Mouse (Mus musculus) cerebellum, adult (tissue): ENCODE results near the gene Slc39a11.

ENCODE experiments used
- ATAC-seq: cut with Nextera tagmentation; 2 replicates; pipeline ENCODE4 v1.9.2; 2017; ENCODE audit warnings: mild to moderate bottlenecking, moderate library complexity, mixed read lengths; ENCODE audit not compliant: insufficient number of reproducible peaks, low FRiP score, low TSS enrichment

Gene Slc39a11

DNA sequence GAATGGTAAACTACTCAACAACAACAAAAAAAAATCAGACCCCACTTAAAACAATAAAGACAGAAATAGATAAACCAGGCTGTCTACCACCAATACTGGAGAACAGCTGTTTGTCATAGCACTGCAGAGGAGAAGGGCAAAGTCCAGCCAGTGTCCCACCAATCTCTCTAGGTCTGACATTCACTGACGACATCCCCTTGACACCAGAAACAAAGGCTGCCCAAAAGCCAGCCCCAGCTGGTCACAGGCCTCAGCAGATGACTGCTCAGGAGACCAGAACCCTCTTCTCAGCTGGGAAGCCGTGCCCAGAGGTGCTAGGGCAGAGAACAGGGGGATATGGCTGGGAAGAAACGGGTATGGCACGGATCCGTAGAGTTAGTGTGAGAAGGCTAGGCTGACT lies 174.4 kb downstream of the Slc39a11 start:
- no peak for ATAC-seq

DNA sequence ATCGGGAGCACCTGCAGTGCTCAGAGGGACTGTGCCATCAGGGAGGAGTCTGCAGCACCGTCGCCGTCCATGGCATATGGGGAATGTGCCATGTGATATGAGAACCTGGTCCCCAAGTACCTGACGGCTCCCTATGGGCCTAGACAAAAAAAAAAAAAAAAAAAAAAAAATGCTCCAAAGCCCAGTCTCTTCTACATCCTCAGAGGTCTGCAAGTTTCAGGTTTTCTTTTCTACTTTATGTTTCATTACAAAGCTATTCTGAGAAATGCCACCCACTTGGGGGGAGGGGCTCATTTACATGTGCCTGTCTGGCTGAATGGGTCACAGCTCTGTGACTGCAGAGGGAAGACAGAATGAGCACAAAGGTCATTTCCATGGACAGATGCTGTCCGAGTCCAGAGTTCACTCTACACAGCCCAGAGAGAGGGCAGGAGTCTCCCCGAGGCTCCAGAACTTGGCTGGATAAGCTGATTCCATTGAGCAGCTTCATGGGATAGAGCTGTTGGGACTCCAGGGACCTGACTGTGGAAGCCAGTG lies 175.8 kb downstream of the Slc39a11 start:
- ATAC-seq = no peak

DNA sequence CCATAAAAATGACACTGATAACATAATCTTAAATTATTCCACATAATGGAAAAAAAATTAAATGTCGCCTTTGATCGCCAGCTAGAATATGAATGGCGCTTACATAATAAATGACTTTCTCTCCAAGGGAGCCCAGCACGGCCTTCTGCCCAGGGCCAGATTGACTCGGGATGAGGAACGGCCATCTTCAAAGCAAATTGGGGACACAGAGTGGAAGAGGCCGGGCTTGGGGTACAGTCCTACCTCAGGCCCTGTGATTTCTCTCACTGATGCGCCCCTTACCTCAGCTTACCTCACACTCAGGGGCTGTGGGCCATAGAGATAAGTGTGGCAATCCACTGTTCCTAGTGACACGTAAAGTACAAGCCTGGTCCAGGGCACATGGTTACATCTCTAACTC lies 177.9 kb downstream of the Slc39a11 start:
- ATAC-seq = no peak

DNA sequence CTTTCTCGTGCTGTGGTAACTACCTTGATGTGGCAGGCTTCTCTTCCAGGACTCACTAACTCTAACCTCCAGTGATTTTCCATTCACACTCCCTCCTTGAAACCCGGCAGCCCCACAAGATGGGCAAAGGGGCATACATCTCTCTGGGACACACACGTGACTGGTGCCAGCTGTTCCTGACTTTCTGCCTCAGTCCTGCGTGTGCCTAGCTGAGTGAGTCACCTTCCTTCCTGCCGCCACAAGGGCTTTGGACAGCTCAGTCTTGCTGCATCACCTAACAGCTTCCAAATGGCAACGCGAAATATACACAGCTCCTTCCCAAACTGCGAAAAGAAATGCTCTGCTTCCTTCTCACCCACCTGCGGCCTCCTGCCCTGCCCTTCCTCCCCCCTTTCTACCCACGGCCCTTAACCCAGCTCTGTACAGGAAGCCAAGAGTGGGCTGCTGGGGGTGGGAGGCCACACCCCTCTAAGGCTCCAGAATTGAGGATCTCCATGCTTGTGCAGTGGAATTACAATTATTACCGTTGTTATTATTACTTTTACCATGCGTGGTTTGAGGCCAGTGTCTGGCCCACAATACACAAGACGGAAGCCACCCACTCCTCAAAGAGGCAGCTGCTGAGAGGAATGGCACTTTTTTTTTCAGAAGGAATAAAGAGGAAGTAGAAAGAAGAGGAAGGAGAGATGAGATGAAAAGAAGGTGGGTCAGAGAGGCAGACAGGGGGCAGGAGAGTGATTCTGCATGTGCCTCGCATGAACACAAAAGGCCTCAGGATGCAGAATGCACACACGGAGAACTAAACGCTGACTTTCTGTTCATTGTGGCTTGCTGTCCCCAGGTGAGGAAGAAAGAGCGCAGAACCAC lies 179.7 kb downstream of the Slc39a11 start:
- ATAC-seq = no peak

DNA sequence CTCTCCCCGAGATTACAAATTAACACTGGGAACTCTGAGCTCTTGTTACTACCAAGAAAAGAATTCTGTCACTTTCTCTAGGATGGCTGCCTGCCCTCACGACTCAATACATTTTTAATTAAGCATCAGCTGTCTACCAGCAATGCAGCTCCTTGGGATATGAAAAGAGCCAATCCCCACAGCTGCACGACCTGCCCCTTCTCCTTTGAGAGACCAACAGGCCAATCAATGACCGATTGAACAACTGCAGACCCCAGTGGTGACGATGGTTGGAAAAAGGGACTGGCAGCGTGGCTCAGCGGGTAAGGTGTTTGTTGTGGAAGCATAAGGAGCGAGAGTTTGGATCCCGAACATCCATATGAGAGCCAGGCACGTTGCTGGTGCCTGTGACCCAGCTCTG lies 181.9 kb downstream of the Slc39a11 start:
- ATAC-seq = no peak

DNA sequence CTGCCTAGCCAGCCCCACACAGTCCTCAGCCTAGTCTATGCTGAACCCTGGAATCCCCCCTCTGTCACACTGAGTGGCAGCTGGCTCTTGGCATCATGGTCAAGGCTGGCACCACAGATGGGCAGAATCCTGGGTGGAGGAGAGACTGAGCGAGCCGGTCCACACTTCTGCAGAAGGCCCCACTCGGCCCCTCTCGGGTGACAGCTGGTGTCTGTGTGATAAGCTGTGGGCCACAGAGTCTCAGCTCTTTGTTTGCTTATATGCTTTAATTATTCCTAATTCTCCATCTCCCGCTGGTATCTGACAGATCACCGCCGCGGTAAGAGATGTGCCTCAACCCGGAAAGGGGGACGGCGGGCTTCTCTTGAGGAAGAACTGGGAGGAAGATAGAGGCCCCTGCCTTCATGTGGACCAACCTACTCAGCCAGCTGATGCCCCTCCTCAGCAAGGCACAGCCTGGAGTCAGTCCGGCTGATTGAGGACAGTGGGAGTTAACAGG lies 182.5 kb downstream of the Slc39a11 start:
- no peak for ATAC-seq

DNA sequence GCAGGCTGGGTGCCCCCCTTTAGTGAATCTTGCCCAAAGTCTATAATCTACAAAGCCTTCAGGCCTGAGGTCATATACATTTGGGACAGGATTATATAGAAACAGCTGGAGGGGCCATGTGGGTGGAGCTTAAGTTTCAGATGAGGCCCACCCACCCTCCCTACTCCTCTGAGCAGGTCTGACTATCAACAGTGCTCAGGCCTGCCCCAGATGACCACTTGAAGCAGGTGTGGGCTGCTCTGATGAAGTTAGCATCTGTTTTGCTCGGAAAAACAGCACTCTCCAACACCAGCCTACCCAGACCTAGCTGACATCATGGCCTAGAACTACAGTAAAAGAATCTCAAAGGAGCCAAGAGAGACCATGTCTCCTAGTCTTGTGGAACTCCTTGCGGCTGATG lies 189.8 kb downstream of the Slc39a11 start:
- no peak for ATAC-seq

DNA sequence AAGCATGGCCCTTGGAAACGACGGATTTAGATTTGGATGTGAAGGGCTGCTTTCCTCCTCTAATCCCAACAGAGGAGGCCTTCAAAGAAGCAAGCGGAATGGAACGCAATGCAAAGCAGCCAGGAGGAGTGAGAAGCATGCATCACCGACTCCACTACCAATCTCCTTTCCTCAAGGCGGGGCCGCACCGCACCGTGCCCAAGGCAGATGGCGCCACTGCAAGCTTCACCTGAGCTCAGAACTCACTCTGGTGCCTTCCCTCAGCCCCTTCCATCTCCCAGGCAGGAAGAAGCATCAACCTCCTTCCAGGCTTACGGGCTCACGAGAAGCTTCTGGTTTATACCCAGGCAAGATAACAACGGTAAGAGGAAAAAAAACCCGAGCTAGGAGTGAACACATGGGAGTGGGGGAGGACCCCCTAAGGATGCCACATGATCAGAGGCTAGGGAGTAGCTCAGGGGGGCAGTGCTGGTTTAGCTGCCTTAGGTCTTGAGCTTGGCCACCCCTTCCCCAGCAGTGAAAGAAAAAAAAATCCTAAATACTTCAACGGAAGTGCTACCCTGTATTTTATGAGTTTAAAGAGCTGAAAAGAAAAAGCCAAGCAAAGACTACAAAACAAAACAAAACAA lies 191.2 kb downstream of the Slc39a11 start:
- no peak for ATAC-seq

DNA sequence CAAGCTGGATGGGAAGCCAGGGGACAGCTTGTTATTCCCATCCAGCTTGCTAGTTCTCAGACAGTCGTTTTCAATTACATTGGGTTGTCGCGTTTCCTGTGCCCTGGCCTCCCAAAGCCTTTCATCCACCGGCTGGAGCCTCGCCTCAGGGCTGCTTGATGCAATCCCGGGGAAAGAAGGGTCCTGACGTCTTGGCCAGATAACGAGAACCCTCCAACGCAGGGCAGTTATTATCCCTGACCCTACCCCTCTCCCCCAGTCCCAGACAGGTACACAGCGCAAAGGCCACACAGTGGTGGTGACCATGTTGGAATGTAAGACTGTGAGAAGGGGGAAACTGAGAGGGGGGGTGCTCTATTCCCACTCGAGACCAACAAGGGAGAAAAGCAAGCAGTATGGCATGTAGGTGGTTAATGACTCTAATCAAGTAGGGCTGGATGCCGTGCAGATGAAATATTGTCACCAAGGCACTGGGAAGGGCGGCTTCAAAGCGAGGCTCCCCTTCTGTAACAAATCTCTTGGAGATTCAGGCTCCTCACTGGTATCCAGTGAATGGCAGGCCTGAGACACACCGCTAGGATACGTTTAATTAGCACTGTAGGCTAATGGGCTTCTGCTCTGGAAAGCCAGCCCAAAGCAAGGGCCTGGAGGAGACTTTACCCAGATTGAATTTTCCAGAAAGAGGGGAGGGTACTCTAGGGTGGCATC lies 196.9 kb downstream of the Slc39a11 start:
- ATAC-seq = no peak

DNA sequence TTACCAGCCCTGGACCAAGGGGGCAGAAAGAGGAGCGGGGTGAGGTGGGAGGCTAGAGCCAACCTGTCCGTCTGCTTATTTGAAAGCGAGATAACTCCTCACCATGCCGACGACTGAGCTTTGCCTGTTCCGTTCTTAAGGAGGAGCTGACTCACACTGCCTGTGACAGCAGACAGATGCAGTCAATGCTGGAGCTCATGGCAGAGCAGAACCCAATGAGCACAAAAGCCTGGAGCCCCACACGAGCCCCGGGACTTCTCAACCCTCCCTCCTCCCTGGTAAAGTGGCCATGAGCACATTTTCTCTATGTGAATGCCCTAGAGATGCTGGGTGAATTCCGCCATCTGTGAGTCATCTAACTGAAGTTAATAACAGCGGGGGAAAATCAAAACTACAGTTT lies 198.6 kb downstream of the Slc39a11 start:
- no peak for ATAC-seq

DNA sequence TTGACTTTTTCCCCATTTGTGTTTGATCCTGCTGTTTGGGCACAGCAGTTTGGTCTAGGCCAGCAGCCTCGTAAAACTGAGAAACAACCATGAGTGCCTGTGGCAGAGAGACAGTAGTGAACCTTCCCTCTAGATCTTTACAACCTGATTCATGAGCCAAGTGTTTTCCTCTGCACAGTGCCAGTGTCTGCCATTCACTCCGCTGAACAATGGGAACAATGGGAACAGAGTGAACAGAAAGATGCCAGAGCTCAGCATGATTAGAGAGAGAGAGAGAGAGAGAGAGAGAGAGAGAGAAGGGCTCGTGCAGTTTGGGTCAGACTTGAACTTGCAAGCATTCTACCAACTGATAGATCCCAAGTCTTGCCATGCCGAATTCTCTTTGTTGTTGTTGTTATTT lies 199.2 kb downstream of the Slc39a11 start:
- no peak for ATAC-seq

DNA sequence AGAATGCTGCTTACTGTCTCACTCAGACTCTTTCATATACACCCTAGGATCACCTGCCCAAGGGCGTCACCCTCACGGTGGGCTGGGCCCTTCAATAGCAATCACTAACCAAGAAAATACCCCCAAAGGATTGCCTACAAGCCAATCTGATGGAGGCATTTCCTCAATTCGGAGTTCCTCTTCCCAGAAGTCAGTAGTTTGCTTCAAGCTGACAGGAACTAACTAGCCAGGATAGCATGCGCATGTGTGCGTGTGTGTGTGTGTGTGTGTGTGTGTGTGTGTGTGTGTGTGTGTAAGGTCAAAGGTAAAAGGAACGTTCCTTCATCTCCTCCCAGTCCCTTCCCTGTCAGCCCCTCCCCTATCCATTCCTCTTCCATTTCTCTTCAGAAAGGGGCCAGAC lies 199.9 kb downstream of the Slc39a11 start:
- no peak for ATAC-seq

DNA sequence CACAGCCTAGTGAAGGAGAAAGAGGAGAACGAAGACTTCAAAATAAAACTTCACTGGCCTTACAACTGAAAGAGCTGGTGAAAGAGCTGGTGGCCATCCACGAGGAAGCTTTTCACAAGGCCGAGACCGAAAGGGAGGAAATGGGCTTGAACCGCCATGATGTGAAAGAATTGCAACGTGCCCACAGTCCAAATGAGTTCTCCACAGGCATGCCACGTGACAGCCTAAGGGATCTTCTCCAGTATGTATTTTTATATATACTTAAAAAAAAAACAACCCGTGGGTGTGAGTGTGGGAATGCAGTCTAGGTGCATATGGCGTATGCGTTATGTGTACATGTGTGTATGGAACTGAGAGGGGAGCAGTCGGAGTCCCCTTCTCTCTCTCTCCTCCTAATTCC lies 207.8 kb downstream of the Slc39a11 start:
- ATAC-seq = no peak

DNA sequence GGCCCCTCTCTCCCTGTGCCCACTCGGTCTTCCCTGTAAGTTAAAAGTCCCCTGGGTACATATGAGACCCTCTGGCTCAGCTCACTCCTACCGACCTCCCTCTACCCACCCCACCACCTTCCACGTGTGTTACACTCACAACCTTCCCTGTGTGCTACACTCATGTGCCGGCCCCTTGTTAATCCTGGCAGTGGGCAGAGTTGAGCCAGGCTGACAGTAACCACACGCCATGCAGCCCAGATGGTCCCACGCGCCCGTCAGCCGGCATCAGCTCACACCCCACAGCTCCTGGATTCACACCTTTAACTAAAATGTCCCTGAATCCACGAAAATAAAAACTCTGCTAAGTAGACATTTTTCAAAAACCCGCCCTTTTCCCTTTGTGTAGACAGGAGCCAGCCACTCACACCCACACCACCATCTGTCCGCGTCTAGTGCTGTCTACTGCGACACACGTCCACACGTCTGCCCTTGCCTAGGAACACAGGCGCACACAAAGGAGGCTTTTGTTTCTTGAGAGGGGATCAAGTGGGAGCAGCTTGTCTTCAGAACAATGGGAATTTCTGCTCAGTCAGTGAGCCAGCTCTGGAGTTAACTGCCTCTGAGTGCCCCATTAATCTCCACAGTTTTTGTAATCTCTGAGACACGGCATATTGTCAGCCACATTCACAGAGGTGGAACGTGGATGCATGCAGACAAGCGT lies 210.4 kb downstream of the Slc39a11 start:
- ATAC-seq = no peak

DNA sequence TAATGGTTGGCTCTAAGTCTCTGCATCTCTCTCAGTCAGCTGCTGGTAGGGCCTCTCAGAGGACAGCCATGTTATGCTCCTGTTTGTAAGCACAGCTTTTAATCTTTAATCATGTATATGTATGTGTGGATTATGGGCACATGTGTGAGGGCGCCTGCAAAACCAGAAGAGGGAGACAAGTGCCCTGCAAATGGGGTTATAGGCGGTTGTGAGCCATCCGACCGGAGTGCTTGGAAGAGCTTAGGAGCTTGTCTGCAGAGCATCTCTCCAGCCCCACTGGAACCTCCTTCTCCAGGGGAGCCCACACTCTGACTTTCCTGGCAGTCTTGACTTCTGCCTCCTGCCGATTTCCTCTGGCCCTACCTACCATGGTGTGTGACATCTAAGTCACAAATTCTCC lies 211.0 kb downstream of the Slc39a11 start:
- no peak for ATAC-seq

DNA sequence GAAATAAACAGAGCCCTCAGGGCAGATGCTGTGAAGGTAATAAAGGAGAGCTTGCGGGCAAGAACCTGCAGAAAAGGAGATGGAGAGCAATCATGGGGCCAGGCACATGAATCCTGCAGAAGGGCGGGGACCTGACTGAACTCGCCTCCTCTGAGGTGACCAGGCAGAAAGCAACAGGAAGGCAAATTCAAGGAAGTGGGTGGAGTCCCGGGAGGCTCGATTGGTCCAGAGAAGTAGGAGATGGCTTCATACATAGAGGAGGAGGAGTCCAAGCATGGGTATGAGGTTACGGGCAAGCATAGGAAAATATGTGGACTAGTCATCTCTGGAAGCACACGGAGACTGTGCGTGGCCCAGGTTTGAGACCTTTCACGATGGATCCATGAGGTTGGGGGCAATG lies 212.5 kb downstream of the Slc39a11 start:
- no peak for ATAC-seq

DNA sequence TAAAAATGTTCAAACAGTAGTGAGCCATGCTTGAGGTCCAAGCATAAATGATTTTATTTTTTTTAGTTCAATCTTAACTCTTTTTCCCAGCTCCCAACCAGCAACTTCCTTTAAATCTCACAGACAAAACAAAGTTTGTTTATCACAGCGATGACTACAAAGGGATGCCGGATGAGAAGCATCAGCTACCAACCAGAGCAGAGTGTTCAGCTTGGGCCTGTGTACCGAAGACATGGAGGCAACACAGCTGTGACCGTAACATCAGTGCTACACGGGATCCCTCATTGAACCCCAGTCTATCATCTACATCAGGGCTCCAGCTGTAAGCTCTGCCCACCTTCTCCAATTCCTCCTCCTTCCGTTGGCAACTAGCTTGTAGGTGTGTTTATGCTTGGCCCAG lies 213.6 kb downstream of the Slc39a11 start:
- no peak for ATAC-seq

DNA sequence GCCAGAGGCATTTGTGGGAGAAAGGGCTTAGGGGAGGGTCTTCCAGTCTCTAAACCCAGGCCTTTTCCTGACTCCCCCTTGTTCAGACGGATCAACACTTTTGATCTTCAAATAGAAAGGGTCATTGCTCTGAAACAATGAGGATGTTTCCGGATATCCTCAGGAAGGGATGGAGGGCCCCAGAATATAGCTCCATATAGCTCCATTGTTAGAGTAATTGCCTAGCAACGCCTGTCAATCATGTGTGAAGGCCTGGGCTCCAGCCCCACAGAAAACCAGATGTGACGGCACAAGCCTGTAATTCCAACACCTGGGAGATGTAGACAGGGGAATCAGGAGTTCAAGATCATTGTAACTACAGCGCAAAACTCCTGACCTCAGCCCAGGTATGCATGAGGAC lies 214.2 kb downstream of the Slc39a11 start:
- ATAC-seq = no peak

DNA sequence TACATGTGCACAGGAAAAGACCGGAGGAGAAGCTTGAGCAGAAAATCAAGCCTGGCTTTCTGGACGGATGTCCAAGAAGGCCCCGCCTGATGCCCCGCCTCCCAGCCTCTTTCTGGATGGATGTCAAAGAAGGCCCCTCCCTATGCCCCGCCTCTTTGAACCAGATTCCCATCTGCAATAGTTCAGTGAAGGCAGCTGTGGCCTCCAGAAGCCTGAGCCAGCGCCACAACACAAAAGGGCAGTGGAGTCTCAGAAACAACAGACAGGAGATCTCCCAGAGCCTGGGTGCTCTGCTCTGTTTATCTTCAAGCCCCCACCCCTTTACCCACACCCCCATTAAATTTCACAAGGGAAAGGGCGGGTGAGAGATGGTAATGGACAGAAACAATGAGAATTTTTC lies 218.7 kb downstream of the Slc39a11 start:
- ATAC-seq = no peak

DNA sequence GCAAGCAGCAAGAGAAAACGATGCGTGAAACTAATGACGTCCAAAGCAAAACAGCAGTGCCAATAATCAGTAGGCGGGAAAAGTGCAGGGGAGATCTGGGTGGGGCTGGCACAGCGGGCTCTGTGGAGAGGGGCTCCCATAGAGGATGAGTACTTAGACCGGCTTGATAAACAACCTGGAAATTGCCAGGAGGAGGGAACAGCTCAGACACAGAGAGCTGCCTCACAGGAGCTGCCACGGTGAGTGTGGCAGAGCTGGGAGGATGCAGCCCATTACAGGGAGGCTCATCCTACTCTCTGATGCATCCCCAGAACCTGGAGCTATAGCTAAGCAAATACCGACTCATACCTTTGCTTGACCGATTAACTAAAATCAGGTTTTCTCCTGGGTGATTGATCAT lies 224.0 kb downstream of the Slc39a11 start:
- ATAC-seq = no peak
